Mouse (Mus musculus) MEL (cell line): ENCODE measurements around the gene Kcnt1. TPM values are rescaled to one million over a fixed set of nuclear protein-coding genes. Genes with fewer than 3 reads are reported as not detected.
A peak's percentile ranks its signal among the peaks of the same experiment; 100 is the strongest.

Source experiments
- DNase-seq: peaks from one replicate; pipeline ENCODE4 v3.0.0; 2011; ENCODE audit warnings: low read depth, low spot score
- H3K27ac ChIP-seq: 2 replicates; pipeline ENCODE4 v1.5.1; 2012; ENCODE audit warnings: low read depth, mild to moderate bottlenecking, control low read depth, low read length, moderate library complexity; ENCODE audit not compliant: control insufficient read depth
- H3K27me3 ChIP-seq, 2 experiments: fragments of 150-350 bp in 1 of 2; sonication (generic) in 1 of 2; 2 replicates each; pipeline ENCODE4 v1.6.1; 2012; ENCODE audit warnings: low read length in 2 of 2, mild to moderate bottlenecking in 2 of 2, improper control_type of control experiment in 1 of 2, moderate library complexity in 1 of 2; ENCODE audit not compliant: insufficient read depth in 2 of 2, control insufficient read depth in 1 of 2
- H3K36me3 ChIP-seq, 2 experiments: 2 replicates each; pipeline ENCODE4 v1.6.1; 2012 to 2014; ENCODE audit warnings: low read length in 2 of 2, improper control_type of control experiment in 1 of 2, inconsistent platforms in 1 of 2, mild to moderate bottlenecking in 1 of 2; ENCODE audit not compliant: insufficient read depth in 2 of 2, control insufficient read depth in 1 of 2
- H3K4me1 ChIP-seq, 2 experiments: fragments of 150-350 bp in 1 of 2; sonication (generic) in 1 of 2; 2 replicates each; pipeline ENCODE4 v1.6.1; 2012; ENCODE audit warnings: low read length in 2 of 2, improper control_type of control experiment in 1 of 2, mild to moderate bottlenecking in 1 of 2; ENCODE audit not compliant: insufficient read depth in 2 of 2, control insufficient read depth in 1 of 2
- H3K4me3 ChIP-seq, 2 experiments: fragments of 150-350 bp in 1 of 2; sonication (generic) in 1 of 2; 2 replicates each; pipeline ENCODE4 v1.5.1; 2012; ENCODE audit warnings: low read depth in 2 of 2, low read length in 2 of 2, mild to moderate bottlenecking in 2 of 2, moderate library complexity in 2 of 2, control low read depth in 1 of 2, improper control_type of control experiment in 1 of 2; ENCODE audit not compliant: control insufficient read depth in 1 of 2, insufficient read depth in 1 of 2
- H3K79me2 ChIP-seq: 2 replicates; pipeline ENCODE4 v1.6.1; 2012; ENCODE audit warnings: mild to moderate bottlenecking, low read length, moderate library complexity; ENCODE audit not compliant: control insufficient read depth, poor library complexity, insufficient read depth
- H3K9ac ChIP-seq: 2 replicates; pipeline ENCODE4 v1.6.1; 2012; ENCODE audit warnings: low read depth, mild to moderate bottlenecking, control low read depth, low read length, moderate library complexity; ENCODE audit not compliant: control insufficient read depth, poor library complexity, severe bottlenecking
- H3K9me3 ChIP-seq: fragments of 150-350 bp; sonication (generic); replicated peaks from 2 replicates; pipeline ENCODE4 v1.6.1; 2012; ENCODE audit warnings: mild to moderate bottlenecking, low read length, improper control_type of control experiment, moderate library complexity; ENCODE audit not compliant: insufficient read depth
- CTCF ChIP-seq, 3 experiments: IDR thresholded peaks in 2 of 3; conservative IDR thresholded peaks in 1 of 3; 2 replicates each; pipeline ENCODE4 v1.5.1; 2011 to 2012; ENCODE audit warnings: low read length in 3 of 3, low read depth in 2 of 3, mild to moderate bottlenecking in 2 of 3, improper control_type of control experiment in 1 of 3, inconsistent platforms in 1 of 3, mixed read lengths in 1 of 3, moderate library complexity in 1 of 3; ENCODE audit not compliant: control insufficient read depth in 1 of 3, insufficient read depth in 1 of 3, poor library complexity in 1 of 3, severe bottlenecking in 1 of 3
- ELF1 ChIP-seq: IDR thresholded peaks from 2 replicates; pipeline ENCODE4 v1.6.1; 2014; ENCODE audit warnings: low read depth, mild to moderate bottlenecking, inconsistent platforms, low read length, improper control_type of control experiment, moderate library complexity
- EP300 ChIP-seq, 2 experiments: IDR thresholded peaks; 2 replicates each; pipeline ENCODE4 v1.6.1; 2011; ENCODE audit warnings: improper control_type of control experiment in 2 of 2, low read length in 2 of 2, low read depth in 1 of 2, mild to moderate bottlenecking in 1 of 2
- GABPA ChIP-seq: IDR thresholded peaks from 2 replicates; pipeline ENCODE4 v1.6.1; 2012; ENCODE audit warnings: low read depth, mild to moderate bottlenecking, inconsistent platforms, low read length, improper control_type of control experiment, moderate library complexity
- GATA1 ChIP-seq: IDR thresholded peaks from 2 replicates; pipeline ENCODE4 v1.6.1; 2011; ENCODE audit warnings: low read depth, low read length, improper control_type of control experiment
- HCFC1 ChIP-seq: IDR thresholded peaks from 2 replicates; pipeline ENCODE4 v1.6.1; 2012; ENCODE audit warnings: low read depth, mild to moderate bottlenecking, inconsistent platforms, low read length, improper control_type of control experiment, moderate library complexity
- JUND ChIP-seq: IDR thresholded peaks from 2 replicates; pipeline ENCODE4 v1.6.1; 2011; ENCODE audit warnings: low read depth, mild to moderate bottlenecking, improper control_type of control experiment, low read length
- KAT2A ChIP-seq: conservative IDR thresholded peaks from 2 replicates; pipeline ENCODE4 v1.6.1; 2012; ENCODE audit warnings: low read depth, low read length, improper control_type of control experiment, inconsistent platforms
- MXI1 ChIP-seq: IDR thresholded peaks from 2 replicates; pipeline ENCODE4 v1.6.1; 2011; ENCODE audit warnings: mild to moderate bottlenecking, low read depth, low read length, improper control_type of control experiment
- MYC ChIP-seq: IDR thresholded peaks from 2 replicates; pipeline ENCODE4 v1.6.1; 2011; ENCODE audit warnings: low read depth, mild to moderate bottlenecking, low read length, improper control_type of control experiment, moderate library complexity
- NELFE ChIP-seq: IDR thresholded peaks from 2 replicates; pipeline ENCODE4 v1.6.1; 2011; ENCODE audit warnings: low read depth, low read length, improper control_type of control experiment
- NRF1 ChIP-seq: IDR thresholded peaks from 2 replicates; pipeline ENCODE4 v1.6.1; 2014; ENCODE audit warnings: low read depth, mild to moderate bottlenecking, inconsistent platforms, low read length, improper control_type of control experiment, moderate library complexity; ENCODE audit not compliant: poor library complexity, insufficient read depth, severe bottlenecking
- RAD21 ChIP-seq: IDR thresholded peaks from 2 replicates; pipeline ENCODE4 v1.6.1; 2011; ENCODE audit warnings: mild to moderate bottlenecking, low read depth, low read length, improper control_type of control experiment
- SMC3 ChIP-seq: IDR thresholded peaks from 2 replicates; pipeline ENCODE4 v1.6.1; 2011; ENCODE audit warnings: low read depth, low read length, improper control_type of control experiment
- TAL1 ChIP-seq: IDR thresholded peaks from 2 replicates; pipeline ENCODE4 v1.6.1; 2012; ENCODE audit warnings: mild to moderate bottlenecking, inconsistent platforms, low read length, moderate library complexity, mixed read lengths
- TBP ChIP-seq: IDR thresholded peaks from 2 replicates; pipeline ENCODE4 v1.8.0; 2011; ENCODE audit warnings: low read depth, low read length, improper control_type of control experiment
- TCF12 ChIP-seq: IDR thresholded peaks from 2 replicates; pipeline ENCODE4 v1.6.1; 2014; ENCODE audit warnings: low read depth, mild to moderate bottlenecking, inconsistent platforms, low read length, improper control_type of control experiment, moderate library complexity
- USF1 ChIP-seq: IDR thresholded peaks from 2 replicates; pipeline ENCODE4 v1.6.1; 2014; ENCODE audit warnings: low read depth, mild to moderate bottlenecking, inconsistent platforms, low read length, improper control_type of control experiment, moderate library complexity
- USF2 ChIP-seq, 2 experiments: IDR thresholded peaks; 2 replicates each; pipeline ENCODE4 v1.6.1; 2011 to 2012; ENCODE audit warnings: improper control_type of control experiment in 2 of 2, low read length in 2 of 2, borderline replicate concordance in 1 of 2, inconsistent platforms in 1 of 2, low read depth in 1 of 2, mild to moderate bottlenecking in 1 of 2; ENCODE audit not compliant: insufficient read depth in 1 of 2
- ZKSCAN1 ChIP-seq: IDR thresholded peaks from 2 replicates; pipeline ENCODE4 v1.6.1; 2012; ENCODE audit warnings: low read depth, mild to moderate bottlenecking, inconsistent platforms, low read length, improper control_type of control experiment, moderate library complexity
- polyA plus RNA-seq, 2 experiments: library from polyadenylated mRNA; stranded (reverse) in 1 of 2; unstranded in 1 of 2; fragments of >175 nt in 1 of 2; fragments of >200 nt in 1 of 2; gene quantifications; 2 replicates each; pipeline versions ENCODE4 v1.2.1 to v1.2.4; 2012; ENCODE audit warnings: low replicate concordance in 2 of 2, low read depth in 1 of 2; ENCODE audit not compliant: insufficient read length in 2 of 2, insufficient read depth in 1 of 2, missing spikeins in 1 of 2
- total RNA-seq: library from RNA; depleted of rRNA; stranded (reverse); fragments of 300-350 nt; gene quantifications from 2 replicates; pipeline ENCODE4 v1.2.3, GENCODE M21; 2012

The Kcnt1 gene
- total and polyA plus RNA-seq, 3 experiments: not detected

GRCm38 (mm10) chr2:25892440-25892839, 28.9 kb downstream of the Kcnt1 start:
- no peaks in the 10 kb centered on the region for H3K27me3 ChIP-seq
- TF ChIP-seq TAL1: no peak
- TF ChIP-seq ELF1: no peak
- no peak for TF ChIP-seq HCFC1
- TF ChIP-seq TCF12: no peak
- TF ChIP-seq RAD21: no peak; the same call in 1 of the 2 replicates
- no peak for TF ChIP-seq NELFE
- peak in 1 of 3 experiments; percentile 11; a peak in 1 of 6 replicates for TF ChIP-seq CTCF (IDR thresholded peaks at IDR 0.05 in 2 of 3, conservative IDR thresholded peaks at IDR 0.05 in 1 of 3; ENCODE audit: control insufficient read depth in 1 of 3, insufficient read depth in 1 of 3, low read depth in 2 of 3, low read length in 3 of 3, poor library complexity in 1 of 3, severe bottlenecking in 1 of 3)
- TF ChIP-seq MXI1: no peak
- no peak for TF ChIP-seq TBP
- TF ChIP-seq MYC: no peak
- TF ChIP-seq KAT2A: no peak
- no peak for TF ChIP-seq EP300 (IDR thresholded peaks at IDR 0.05; ENCODE audit: low read depth in 1 of 2, low read length in 2 of 2)
- TF ChIP-seq USF1: no peak
- peak; percentile 9; the same call in 1 of the 2 replicates for TF ChIP-seq SMC3
- TF ChIP-seq ZKSCAN1: no peak
- TF ChIP-seq GABPA: no peak
- DNase-seq: peak; percentile 47

GRCm38 (mm10) chr2:25898970-25899369, 35.4 kb downstream of the Kcnt1 start:
- Histone ChIP-seq H3K36me3 (no peaks in the 10 kb centered on the region), H3K79me2 (no peaks in the 10 kb centered on the region), H3K9ac (no peak overlapping the region), H3K27ac (no peak overlapping the region), H3K4me3 (no peak overlapping the region), H3K27me3 (no peaks in the 10 kb centered on the region; a peak in 1 of 4 replicates), H3K9me3 (no peaks in the 10 kb centered on the region), H3K4me1 (no peaks in the 10 kb centered on the region)
- TF ChIP-seq JUND (no peak), GATA1 (no peak), USF2 (IDR thresholded peaks at IDR 0.05; ENCODE audit: borderline replicate concordance in 1 of 2, insufficient read depth in 1 of 2, low read depth in 1 of 2, low read length in 2 of 2) (no peak), NRF1 (no peak), ELF1 (no peak)
- DNase-seq: no peak

More at GRCm38 (mm10) chr2:25892440-25892839, 28.9 kb downstream of the Kcnt1 start:
- H3K27ac ChIP-seq: no peak overlapping the region
- no peaks in the 10 kb centered on the region for H3K9me3 ChIP-seq
- H3K36me3 ChIP-seq: no peaks in the 10 kb centered on the region
- H3K4me3 ChIP-seq: no peak overlapping the region
- no peak overlapping the region for H3K9ac ChIP-seq
- no peaks in the 10 kb centered on the region for H3K4me1 ChIP-seq
- no peaks in the 10 kb centered on the region for H3K79me2 ChIP-seq
